Mouse (Mus musculus) lung, embryonic 16.5 days (tissue): ENCODE measurements at regions not wholly inside any gene's neighbourhood (a gene's known extent, or its start where the extent isn't known, plus 50 kb on each side); places are given as distances from the start of the nearest gene placed in this dataset.
A peak's percentile ranks its signal among the peaks of the same experiment; 100 is the strongest.

Source experiments
- ATAC-seq: fragments of 200-750 bp; cut with Nextera tagmentation; 2 replicates; pipeline ENCODE4 v1.8.0; 2017; ENCODE audit warnings: low read depth, mild to moderate bottlenecking, moderate library complexity
- H3K27ac ChIP-seq: fragments of 300-500 bp; sonication (generic); 2 replicates; pipeline ENCODE4 v1.5.1; 2014; ENCODE audit warnings: mild to moderate bottlenecking, control low read depth, low read length
- H3K27me3 ChIP-seq: fragments of 300-500 bp; sonication (generic); 2 replicates; pipeline ENCODE4 v1.6.1; 2014; ENCODE audit warnings: low read depth, low read length, mixed read lengths; ENCODE audit not compliant: control insufficient read depth, insufficient read depth
- H3K36me3 ChIP-seq: fragments of 300-500 bp; sonication (generic); 2 replicates; pipeline ENCODE4 v1.6.1; 2014; ENCODE audit warnings: low read length; ENCODE audit not compliant: control insufficient read depth, insufficient read depth
- H3K4me1 ChIP-seq: fragments of 300-500 bp; sonication (generic); replicated peaks from 2 replicates; pipeline ENCODE4 v1.6.1; 2014; ENCODE audit warnings: low read length, mixed read lengths; ENCODE audit not compliant: control insufficient read depth, insufficient read depth
- H3K4me2 ChIP-seq: fragments of 300-500 bp; sonication (generic); 2 replicates; pipeline ENCODE4 v1.6.1; 2014; ENCODE audit warnings: low read depth, low read length, control low read depth
- H3K4me3 ChIP-seq: fragments of 300-500 bp; sonication (generic); 2 replicates; pipeline ENCODE4 v1.5.1; 2014; ENCODE audit warnings: mild to moderate bottlenecking, low read length, control low read depth
- H3K9ac ChIP-seq: fragments of 300-500 bp; sonication (generic); 2 replicates; pipeline ENCODE4 v1.6.1; 2014; ENCODE audit warnings: low read length, control low read depth
- H3K9me3 ChIP-seq: fragments of 300-500 bp; sonication (generic); 2 replicates; pipeline ENCODE4 v1.6.1; 2016; ENCODE audit warnings: low read length; ENCODE audit not compliant: control insufficient read depth
- WGBS: fragments of 180-500 bp; shearing (Covaris S2); extraction: QIAGEN DNeasy Blood & Tissue Kit; methylation state at CpG from one replicate; pipeline ENCODE4 v1.1.7; 2014; 5-methylcytosine and 5-hydroxymethylcytosine counted together

DNA sequence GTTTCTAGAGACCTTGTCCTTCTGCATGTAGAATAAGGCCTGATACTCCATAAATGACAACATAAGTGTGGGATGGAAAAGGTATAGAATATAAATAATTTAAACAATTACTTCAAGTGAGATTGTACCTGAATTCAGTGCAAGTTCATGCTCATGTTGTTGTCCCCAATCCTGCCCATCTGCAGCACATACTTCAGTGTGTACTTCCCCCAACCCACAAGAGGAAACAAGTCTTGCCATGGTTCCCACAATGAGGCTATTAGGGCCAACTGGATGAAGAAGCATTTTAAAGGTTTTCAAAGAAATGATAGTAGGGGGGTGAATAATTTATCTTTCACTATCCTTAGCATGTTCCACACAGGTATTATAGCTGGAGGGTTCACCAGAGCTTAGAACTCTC, 79.4 kb upstream of the Gmds start:
- Histone ChIP-seq H3K27me3 (0 out of 2 replicates have a peak, but pooled peaks cover 2% of the 10 kb centered on the region), H3K4me2 (no peak overlapping the region), H3K9ac (no peak overlapping the region), H3K36me3 (no peaks in the 10 kb centered on the region), H3K4me1 (no peaks in the 10 kb centered on the region), H3K27ac (no peak overlapping the region), H3K9me3 (no peaks in the 10 kb centered on the region), H3K4me3 (no peak overlapping the region)
- ATAC-seq: no peak

DNA sequence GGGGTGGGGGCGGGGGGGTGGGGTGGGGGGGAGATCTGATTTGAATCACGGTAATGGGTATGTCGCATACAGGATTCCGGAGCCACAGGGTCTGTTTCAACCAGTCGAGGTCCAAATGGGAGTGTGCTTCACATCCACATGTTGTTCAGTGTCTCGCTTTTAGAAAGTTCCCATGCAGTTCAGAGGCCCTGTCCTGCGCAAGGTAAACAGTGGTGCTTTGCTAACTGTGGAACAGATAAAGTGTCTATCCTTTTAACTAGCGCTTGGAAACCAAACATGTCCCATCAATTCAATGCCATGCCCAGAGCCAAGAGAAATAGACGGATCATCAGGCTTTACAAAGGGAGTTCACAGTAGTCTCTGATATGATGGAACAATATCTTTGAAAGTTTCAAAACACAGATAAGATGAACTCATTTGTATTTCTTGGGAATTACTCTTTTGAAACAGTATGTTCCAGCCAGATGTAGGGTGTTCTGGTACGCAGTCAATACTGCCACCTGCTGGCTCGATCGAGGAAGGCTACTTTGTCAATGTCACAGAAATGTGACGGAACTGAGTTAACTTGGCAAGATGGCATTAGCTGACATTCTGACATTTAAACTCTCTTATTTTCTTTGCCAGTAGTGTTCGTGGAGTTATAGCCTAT, 72.9 kb upstream of the Gmds start:
- Histone ChIP-seq H3K4me1 (no peaks in the 10 kb centered on the region), H3K9me3 (no peaks in the 10 kb centered on the region), H3K4me2 (no peak overlapping the region), H3K27ac (no peak overlapping the region), H3K27me3 (0 out of 2 replicates have a peak, but pooled peaks cover 2% of the 10 kb centered on the region), H3K9ac (no peak overlapping the region), H3K4me3 (no peak overlapping the region), H3K36me3 (no peaks in the 10 kb centered on the region)
- WGBS: 28% methylated on average over 14 of the region's 14 CpGs
- ATAC-seq: 0 out of 2 replicates have a peak, but pooled peaks have one; percentile 36

DNA sequence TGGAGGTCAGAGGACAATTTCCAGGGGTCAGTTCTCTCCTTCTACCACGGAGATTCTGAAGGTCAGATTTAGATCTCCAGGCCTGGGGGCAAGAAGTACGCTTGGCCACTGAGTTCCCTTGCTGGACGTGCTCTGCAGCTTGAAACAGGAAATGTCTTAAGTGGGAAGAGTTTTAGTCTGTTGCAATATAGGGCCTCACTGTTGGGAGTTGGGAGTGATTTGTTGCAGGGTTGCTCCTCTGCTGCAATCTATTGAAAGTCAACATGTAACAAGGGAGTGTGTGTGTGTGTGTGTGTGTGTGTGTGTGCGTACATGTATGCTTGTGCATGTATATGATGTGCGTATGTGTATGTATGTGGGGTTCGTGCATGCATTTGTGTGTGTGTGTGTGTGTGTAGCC, 71.5 kb upstream of the Gmds start:
- Histone ChIP-seq H3K9ac (no peak overlapping the region), H3K9me3 (no peaks in the 10 kb centered on the region), H3K4me1 (no peaks in the 10 kb centered on the region), H3K27ac (no peak overlapping the region), H3K36me3 (no peaks in the 10 kb centered on the region), H3K27me3 (0 out of 2 replicates have a peak, but pooled peaks cover 2% of the 10 kb centered on the region), H3K4me3 (no peak overlapping the region), H3K4me2 (no peak overlapping the region)
- 65% methylated on average over 6 of the region's 6 CpGs for WGBS
- ATAC-seq: no peak

GRCm38 (mm10) chr13:32398616-32399015, 60.1 kb upstream of the Gmds start:
- Histone ChIP-seq H3K27ac (no peak overlapping the region), H3K9me3 (no peaks in the 10 kb centered on the region), H3K4me1 (no peaks in the 10 kb centered on the region), H3K36me3 (no peaks in the 10 kb centered on the region), H3K9ac (no peak overlapping the region), H3K27me3 (no peaks in the 10 kb centered on the region), H3K4me2 (no peak overlapping the region), H3K4me3 (no peak overlapping the region)
- ATAC-seq: no peak
- WGBS: 43% methylated on average over 1 of the region's 1 CpGs
